Mouse (Mus musculus) megakaryocyte, embryonic 14.5 days (primary cell): ENCODE measurements around the gene Gm45213.

Experiments
- FLI1 ChIP-seq: IDR thresholded peaks from 2 replicates; pipeline ENCODE4 v1.6.1; 2012; ENCODE audit warnings: low read length, inconsistent platforms, mixed read lengths
- GATA1 ChIP-seq: IDR thresholded peaks from 3 replicates; pipeline ENCODE4 v1.6.1; 2012; ENCODE audit warnings: mixed read lengths, low read length, inconsistent platforms, borderline replicate concordance

DNA sequence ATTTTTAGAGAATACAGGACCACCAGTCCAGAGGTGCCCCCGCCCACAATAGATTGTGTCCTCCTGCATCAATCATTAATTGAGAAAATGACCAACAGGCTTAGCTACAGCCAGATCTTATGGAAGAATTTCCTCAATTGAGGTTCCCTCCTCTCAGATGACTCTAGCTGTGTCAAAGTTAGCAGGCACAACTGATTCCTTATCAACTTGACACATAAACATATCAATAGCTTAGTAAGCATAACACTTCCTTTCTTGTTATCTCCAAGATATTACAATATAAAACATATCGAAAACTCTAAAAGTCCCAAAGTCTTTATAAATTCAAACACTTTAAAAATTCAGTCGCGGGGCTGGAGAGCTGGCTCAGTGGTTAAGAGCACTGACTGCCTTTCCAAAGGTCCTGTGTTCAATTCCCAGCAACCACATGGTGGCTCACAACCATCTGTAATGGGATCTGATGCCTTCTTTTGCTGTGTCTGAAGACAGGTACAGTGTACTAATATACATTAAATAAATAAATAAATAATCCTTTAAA is 10.6 kb downstream of the Gm45213 start:
- no peak for TF ChIP-seq GATA1
- no peak for TF ChIP-seq FLI1
